Mouse (Mus musculus): ENCODE measurements around the gene Anxa9.

The Anxa9 gene

DNA sequence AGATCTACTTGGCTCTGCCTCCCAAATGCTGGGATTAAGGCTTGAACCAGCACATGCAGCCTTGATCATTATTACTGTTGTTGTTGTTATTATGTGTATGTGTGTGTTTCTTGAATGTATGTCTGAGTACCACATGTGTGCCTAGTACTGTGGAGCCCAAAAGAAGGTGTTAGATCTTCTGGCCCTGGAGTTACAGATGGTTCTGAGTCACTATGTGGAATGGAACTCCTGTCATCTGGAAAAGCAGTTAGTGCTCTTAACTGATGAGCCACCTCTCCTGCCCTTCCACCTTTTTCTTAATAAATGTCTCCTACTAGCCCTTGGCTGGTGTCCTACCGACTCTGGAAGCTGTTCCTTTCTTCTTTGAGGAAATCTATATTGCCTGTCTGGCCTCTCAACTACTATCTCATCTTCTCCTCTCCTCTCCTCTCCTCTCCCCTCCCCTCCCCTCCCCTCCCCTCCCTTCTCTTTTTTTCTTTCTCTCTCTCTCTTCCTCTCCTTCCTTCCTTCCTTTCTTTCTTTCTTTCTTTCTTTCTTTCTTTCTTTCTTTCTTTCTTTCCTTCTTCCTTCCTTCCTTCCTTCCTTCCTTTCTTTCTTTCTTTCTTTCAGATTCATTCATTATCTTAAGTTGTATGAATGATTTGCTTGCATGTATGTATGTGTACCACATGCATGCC lies 59.2 kb downstream of the Anxa9 start:
- no peak for DNase-seq (ENCODE audit: low spot score in 2 of 2)

DNA sequence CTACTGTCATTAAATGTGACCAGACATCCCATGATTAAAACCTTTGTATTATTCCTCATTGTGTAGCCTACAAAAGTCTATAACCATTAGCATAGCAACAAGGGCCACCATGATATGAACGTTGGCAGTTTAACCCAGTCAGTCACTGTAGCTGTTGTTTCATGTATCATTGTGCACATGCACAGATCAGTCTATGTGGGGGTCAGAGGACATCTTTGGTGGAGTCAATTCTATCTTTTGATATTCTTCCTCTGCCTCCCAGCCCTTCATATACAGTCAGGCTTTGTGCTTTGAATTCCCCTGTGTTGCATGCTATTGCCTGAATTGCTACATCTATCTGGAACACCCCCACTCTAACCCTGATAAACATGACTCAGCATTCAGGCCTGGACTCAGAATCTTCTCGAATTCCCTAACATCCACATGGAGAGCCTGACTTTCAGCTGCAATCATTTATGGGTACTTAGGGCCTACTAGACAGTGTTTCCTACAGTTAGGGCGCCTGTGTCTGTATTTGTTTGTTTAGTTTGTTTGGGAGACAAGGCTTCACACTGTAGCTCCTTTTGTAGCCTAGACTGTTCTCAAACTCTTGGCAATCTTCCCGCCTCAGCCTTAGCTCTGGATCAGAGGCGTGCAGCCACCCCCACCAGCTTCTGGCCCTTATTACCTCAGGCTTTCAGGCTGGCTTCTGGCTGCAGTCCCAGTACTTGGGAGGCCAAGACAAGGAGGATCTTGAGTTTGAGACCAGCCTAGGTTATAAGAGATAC lies 60.3 kb downstream of the Anxa9 start:
- DNase-seq (ENCODE audit: low spot score in 2 of 2), result peak in 1 of 2 experiments; percentile 66

Measured in left cerebral cortex, adult 9 months (tissue).